In genomic region chr5:100415761-100416590, GRCm38 (mm10) we compare ENCODE assay signal across 8 mouse cellular contexts. TPM values are rescaled to one million over a fixed set of nuclear protein-coding genes. Genes with fewer than 3 reads are reported as not detected.
DNase-seq lines count a peak whose midpoint lies in the region; ATAC-seq lines count a peak whose summit lies in the region.

TSS of gene Sec31a (minus strand) at chr5:100416234.

- H3K27ac ChIP-seq in forebrain, embryonic 11.5 days (ENCODE audit: low read depth, low read length) = peak within 1 kb of the TSS; percentile 69; the same call in 1 of the 2 replicates
- peak within 1 kb of the TSS; percentile 86 for H3K27ac ChIP-seq in heart, embryonic 16.5 days (ENCODE audit: low read length)
- peak within 1 kb of the TSS; percentile 92 for H3K27ac ChIP-seq in liver, embryonic 15.5 days (replicated peaks)
- peak within 1 kb of the TSS; percentile 77 for H3K27ac ChIP-seq in neural tube, embryonic 12.5 days

- peak; percentile 97 to 98 for DNase-seq in CD8-positive naive resting alpha-beta T cell, adult 2 months (ENCODE audit: low read depth in 2 of 2, low spot score in 2 of 2)
- DNase-seq in c-Kit-positive CD71-negative TER-119-negative erythroid progenitor cells, embryonic 14.5 days (ENCODE audit: low read depth) = peak; percentile 90
- peak; percentile 98 for DNase-seq in forebrain, embryonic 11.5 days (ENCODE audit: low spot score)
- DNase-seq in kidney, postnatal 36 days = peak; percentile 98 to 99
- peak; percentile 94 for DNase-seq in telencephalon, adult 2 months (ENCODE audit: low read depth, low spot score)

- H3K9me3 ChIP-seq in forebrain, embryonic 11.5 days (ENCODE audit: control insufficient read depth, low read length) = no peaks in the 10 kb centered on the region
- no peaks in the 10 kb centered on the region for H3K9me3 ChIP-seq in heart, embryonic 16.5 days (replicated peaks; ENCODE audit: control insufficient read depth, low read length)
- no peaks in the 10 kb centered on the region for H3K9me3 ChIP-seq in liver, embryonic 15.5 days (replicated peaks)
- no peaks in the 10 kb centered on the region for H3K9me3 ChIP-seq in neural tube, embryonic 12.5 days

- no peaks in the 10 kb centered on the region for H3K27me3 ChIP-seq in forebrain, embryonic 11.5 days (ENCODE audit: control insufficient read depth, insufficient read depth, low read length)
- no peaks in the 10 kb centered on the region for H3K27me3 ChIP-seq in heart, embryonic 16.5 days (ENCODE audit: control insufficient read depth, insufficient read depth, low read length)
- H3K27me3 ChIP-seq in liver, embryonic 15.5 days = no peaks in the 10 kb centered on the region
- no peaks in the 10 kb centered on the region for H3K27me3 ChIP-seq in neural tube, embryonic 12.5 days (replicated peaks)

- WGBS in forebrain, embryonic 11.5 days = under 1% methylated on average over 82 of the region's 82 CpGs
- under 1% methylated on average over 68 of the region's 82 CpGs for WGBS in heart, embryonic 16.5 days
- under 1% methylated on average over 82 of the region's 82 CpGs for WGBS in liver, embryonic 15.5 days (ENCODE audit: insufficient replicate concordance)
- WGBS in neural tube, embryonic 12.5 days = under 1% methylated on average over 82 of the region's 82 CpGs

- peak within 1 kb of the TSS; percentile 52 for H3K4me2 ChIP-seq in forebrain, embryonic 11.5 days (ENCODE audit: low read depth, low read length, severe bottlenecking)
- peak within 1 kb of the TSS; percentile 82 for H3K4me2 ChIP-seq in heart, embryonic 16.5 days (ENCODE audit: low read depth, low read length)
- H3K4me2 ChIP-seq in liver, embryonic 15.5 days = peak within 1 kb of the TSS; percentile 83
- H3K4me2 ChIP-seq in neural tube, embryonic 12.5 days (replicated peaks) = peak within 1 kb of the TSS; percentile 69

- peak; percentile 97 for ATAC-seq in forebrain, embryonic 11.5 days (replicated peaks; ENCODE audit: low FRiP score)
- peak; percentile 97 for ATAC-seq in heart, embryonic 16.5 days (replicated peaks; ENCODE audit: extremely low read depth, insufficient read depth, low FRiP score)
- peak; percentile 96 for ATAC-seq in liver, embryonic 15.5 days (ENCODE audit: insufficient read depth)
- peak; percentile 98 for ATAC-seq in neural tube, embryonic 12.5 days (ENCODE audit: low FRiP score, low read depth)

- peak within 1 kb of the TSS; percentile 79 for H3K4me3 ChIP-seq in forebrain, embryonic 11.5 days (ENCODE audit: low read depth, low read length)
- peak within 1 kb of the TSS; percentile 61 for H3K4me3 ChIP-seq in heart, embryonic 16.5 days (ENCODE audit: low read length)
- peak within 1 kb of the TSS; percentile 86 for H3K4me3 ChIP-seq in liver, embryonic 15.5 days (replicated peaks)
- H3K4me3 ChIP-seq in neural tube, embryonic 12.5 days = peak within 1 kb of the TSS; percentile 87

- peaks cover 8% of the 10 kb centered on the region for H3K36me3 ChIP-seq in forebrain, embryonic 11.5 days (ENCODE audit: control insufficient read depth, insufficient read depth, low read length)
- peaks cover 12% of the 10 kb centered on the region for H3K36me3 ChIP-seq in heart, embryonic 16.5 days (ENCODE audit: control insufficient read depth, insufficient read depth)
- H3K36me3 ChIP-seq in liver, embryonic 15.5 days (replicated peaks) = peaks cover 16% of the 10 kb centered on the region
- H3K36me3 ChIP-seq in neural tube, embryonic 12.5 days = peaks cover 29% of the 10 kb centered on the region

- H3K9ac ChIP-seq in forebrain, embryonic 11.5 days (ENCODE audit: low read length) = peak within 1 kb of the TSS; percentile 75
- H3K9ac ChIP-seq in heart, embryonic 16.5 days (ENCODE audit: low read length) = peak within 1 kb of the TSS; percentile 74
- H3K9ac ChIP-seq in liver, embryonic 15.5 days = peak within 1 kb of the TSS; percentile 70
- H3K9ac ChIP-seq in neural tube, embryonic 12.5 days = peak within 1 kb of the TSS; percentile 80

- peaks cover 2% of the 10 kb centered on the region; the same call in 1 of the 2 replicates for H3K4me1 ChIP-seq in forebrain, embryonic 11.5 days (replicated peaks; ENCODE audit: control insufficient read depth, insufficient read depth, low read length)
- H3K4me1 ChIP-seq in heart, embryonic 16.5 days (ENCODE audit: control insufficient read depth, insufficient read depth, low read length) = peaks cover 24% of the 10 kb centered on the region
- H3K4me1 ChIP-seq in liver, embryonic 15.5 days (replicated peaks) = peaks cover 41% of the 10 kb centered on the region
- H3K4me1 ChIP-seq in neural tube, embryonic 12.5 days = peaks cover 15% of the 10 kb centered on the region

RNA-seq across cellular contexts. Expression of gene Sec31a, which starts in this region (rescaled TPM):
- polyA plus RNA-seq in forebrain, embryonic 11.5 days (2014; fragmentation: Nextera tagmentation; extraction: Ambion mirVana) = 109 and 117 TPM in 2 replicates
- 149 and 150 TPM in 2 replicates for polyA plus RNA-seq in heart, embryonic 16.5 days (2015; fragmentation: Nextera tagmentation; extraction: Ambion mirVana)
- polyA plus RNA-seq in liver, embryonic 15.5 days (2015; fragmentation: Nextera tagmentation; extraction: Ambion mirVana) = 52.3 and 57.0 TPM in 2 replicates
- 108 and 112 TPM in 2 replicates for polyA plus RNA-seq in neural tube, embryonic 12.5 days (2016; fragmentation: Nextera tagmentation; extraction: Ambion mirVana)

Comparison
In these comparisons a context has a peak if more than half of its experiments do, and no peak if none do; other contexts are left out.
1. Peak in every context shown above with its lines: DNase-seq, ATAC-seq, H3K4me3 ChIP-seq and H3K27ac ChIP-seq.